Mouse (Mus musculus) midbrain, embryonic 14.5 days (tissue): Measurements from ENCODE around the gene Gmppb. TPM values are rescaled to one million over a fixed set of nuclear protein-coding genes. Genes with fewer than 3 reads are reported as not detected.

Source experiments
- ATAC-seq: fragments of 200-750 bp; cut with Nextera tagmentation; 2 replicates; pipeline ENCODE4 v1.8.0; 2017; ENCODE audit warnings: moderate number of reproducible peaks, moderate library complexity; ENCODE audit not compliant: low FRiP score, low TSS enrichment
- DNase-seq: peaks from one replicate; pipeline ENCODE4 v3.0.0-alpha.2; 2015
- H3K27ac ChIP-seq: fragments of 300-500 bp; sonication (generic); replicated peaks from 2 replicates; pipeline ENCODE4 v1.5.1; 2014; ENCODE audit warnings: mild to moderate bottlenecking, low read depth, low read length, moderate library complexity
- H3K27me3 ChIP-seq: fragments of 300-500 bp; sonication (generic); 2 replicates; pipeline ENCODE4 v1.6.1; 2014; ENCODE audit warnings: low read length, control low read depth, mixed read lengths; ENCODE audit not compliant: control insufficient read depth, insufficient read depth
- H3K36me3 ChIP-seq: fragments of 300-500 bp; sonication (generic); 2 replicates; pipeline ENCODE4 v1.6.1; 2014; ENCODE audit warnings: low read length, control low read depth; ENCODE audit not compliant: control insufficient read depth, insufficient read depth
- H3K4me1 ChIP-seq: fragments of 300-500 bp; sonication (generic); 2 replicates; pipeline ENCODE4 v1.6.1; 2014; ENCODE audit warnings: mild to moderate bottlenecking, antibody characterized with exemption, low read length, control low read depth; ENCODE audit not compliant: control insufficient read depth, insufficient read depth
- H3K4me2 ChIP-seq: fragments of 300-500 bp; sonication (generic); 2 replicates; pipeline ENCODE4 v1.6.1; 2014; ENCODE audit warnings: mild to moderate bottlenecking, low read length, moderate library complexity
- H3K4me3 ChIP-seq: fragments of 300-500 bp; sonication (generic); replicated peaks from 2 replicates; pipeline ENCODE4 v1.5.1; 2014; ENCODE audit warnings: low read depth, low read length
- H3K9ac ChIP-seq: fragments of 300-500 bp; sonication (generic); replicated peaks from 2 replicates; pipeline ENCODE4 v1.6.1; 2014; ENCODE audit warnings: mild to moderate bottlenecking, low read length, moderate library complexity
- H3K9me3 ChIP-seq: fragments of 300-500 bp; sonication (generic); 2 replicates; pipeline ENCODE4 v1.6.1; 2016; ENCODE audit warnings: low read length, control low read depth, mixed read lengths; ENCODE audit not compliant: control insufficient read depth
- WGBS: fragments of 180-500 bp; shearing (Covaris S2); extraction: QIAGEN DNeasy Blood & Tissue Kit; methylation state at CpG from one replicate; pipeline ENCODE4 v1.1.7; 2014; 5-methylcytosine and 5-hydroxymethylcytosine counted together
- polyA plus RNA-seq: library from polyadenylated mRNA; unstranded; fragments of >200 nt; fragmentation: Nextera tagmentation; extraction: Ambion mirVana; gene quantifications from 2 replicates; pipeline ENCODE4 v1.2.1, GENCODE M21; 2014

Gene Gmppb
- polyA plus RNA-seq, 1 experiment from 2014 or later = 16.7 TPM

DNA sequence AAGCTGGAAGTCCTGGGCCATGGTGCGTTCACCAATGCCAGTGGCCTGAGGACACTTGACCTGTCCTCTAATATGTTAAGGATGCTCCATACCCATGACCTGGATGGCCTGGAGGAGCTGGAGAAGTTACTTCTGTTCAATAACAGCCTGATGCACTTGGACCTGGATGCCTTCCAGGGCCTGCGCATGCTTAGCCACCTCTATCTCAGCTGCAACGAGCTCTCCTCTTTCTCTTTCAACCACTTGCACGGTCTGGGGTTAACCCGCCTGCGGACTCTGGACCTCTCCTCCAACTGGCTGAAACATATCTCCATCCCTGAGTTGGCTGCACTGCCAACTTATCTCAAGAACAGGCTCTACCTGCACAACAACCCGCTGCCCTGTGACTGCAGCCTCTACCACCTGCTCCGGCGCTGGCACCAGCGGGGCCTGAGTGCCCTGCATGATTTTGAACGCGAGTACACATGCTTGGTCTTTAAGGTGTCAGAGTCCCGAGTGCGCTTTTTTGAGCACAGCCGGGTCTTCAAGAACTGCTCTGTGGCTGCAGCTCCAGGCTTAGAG lies 4.7 kb downstream of the Gmppb start:
- DNase-seq (no peak), ATAC-seq (no peak)
- WGBS = 94% methylated on average over 15 of the region's 15 CpGs
- no peaks in the 10 kb centered on the region for H3K27me3 ChIP-seq
- H3K9ac ChIP-seq = no peak overlapping the region
- peaks cover 74% of the 10 kb centered on the region for H3K36me3 ChIP-seq
- H3K9me3 ChIP-seq = no peaks in the 10 kb centered on the region
- H3K4me1 ChIP-seq = no peaks in the 10 kb centered on the region
- no peak overlapping the region for H3K4me3 ChIP-seq
- H3K27ac ChIP-seq = no peak overlapping the region
- no peak overlapping the region for H3K4me2 ChIP-seq

- Histone ChIP-seq H3K9ac (no peak overlapping the region), H3K36me3 (peaks cover 81% of the 10 kb centered on the region), H3K4me3 (no peak overlapping the region), H3K9me3 (no peaks in the 10 kb centered on the region), H3K27me3 (no peaks in the 10 kb centered on the region), H3K27ac (no peak overlapping the region), H3K4me1 (no peaks in the 10 kb centered on the region), H3K4me2 (no peak overlapping the region)
- 91% methylated on average over 22 of the region's 22 CpGs for WGBS
- DNase-seq (no peak), ATAC-seq (no peak)
Observed at GRCm38 (mm10) chr9:108054331-108055040, 5.4 kb downstream of the Gmppb start.

- ATAC-seq = no peak
- Histone ChIP-seq H3K9ac (no peak overlapping the region), H3K27me3 (no peaks in the 10 kb centered on the region), H3K4me1 (no peaks in the 10 kb centered on the region), H3K4me3 (no peak overlapping the region), H3K27ac (no peak overlapping the region), H3K36me3 (peaks cover 87% of the 10 kb centered on the region), H3K9me3 (no peaks in the 10 kb centered on the region), H3K4me2 (no peak overlapping the region)
- WGBS = 95% methylated on average over 1 of the region's 1 CpGs
- DNase-seq = no peak
Observed at GRCm38 (mm10) chr9:108055061-108055460, 6.0 kb downstream of the Gmppb start.

- H3K27me3 ChIP-seq = no peaks in the 10 kb centered on the region
- H3K4me3 ChIP-seq = no peak overlapping the region
- no peaks in the 10 kb centered on the region for H3K4me1 ChIP-seq
- DNase-seq = no peak
- H3K27ac ChIP-seq = no peak overlapping the region
- H3K4me2 ChIP-seq = no peak overlapping the region
- H3K36me3 ChIP-seq = peaks cover 82% of the 10 kb centered on the region
- H3K9ac ChIP-seq = no peak overlapping the region
- no peak for ATAC-seq
- no peaks in the 10 kb centered on the region for H3K9me3 ChIP-seq
- WGBS = 93% methylated on average over 6 of the region's 6 CpGs
Observed at GRCm38 (mm10) chr9:108055661-108056237, 6.7 kb downstream of the Gmppb start.

DNA sequence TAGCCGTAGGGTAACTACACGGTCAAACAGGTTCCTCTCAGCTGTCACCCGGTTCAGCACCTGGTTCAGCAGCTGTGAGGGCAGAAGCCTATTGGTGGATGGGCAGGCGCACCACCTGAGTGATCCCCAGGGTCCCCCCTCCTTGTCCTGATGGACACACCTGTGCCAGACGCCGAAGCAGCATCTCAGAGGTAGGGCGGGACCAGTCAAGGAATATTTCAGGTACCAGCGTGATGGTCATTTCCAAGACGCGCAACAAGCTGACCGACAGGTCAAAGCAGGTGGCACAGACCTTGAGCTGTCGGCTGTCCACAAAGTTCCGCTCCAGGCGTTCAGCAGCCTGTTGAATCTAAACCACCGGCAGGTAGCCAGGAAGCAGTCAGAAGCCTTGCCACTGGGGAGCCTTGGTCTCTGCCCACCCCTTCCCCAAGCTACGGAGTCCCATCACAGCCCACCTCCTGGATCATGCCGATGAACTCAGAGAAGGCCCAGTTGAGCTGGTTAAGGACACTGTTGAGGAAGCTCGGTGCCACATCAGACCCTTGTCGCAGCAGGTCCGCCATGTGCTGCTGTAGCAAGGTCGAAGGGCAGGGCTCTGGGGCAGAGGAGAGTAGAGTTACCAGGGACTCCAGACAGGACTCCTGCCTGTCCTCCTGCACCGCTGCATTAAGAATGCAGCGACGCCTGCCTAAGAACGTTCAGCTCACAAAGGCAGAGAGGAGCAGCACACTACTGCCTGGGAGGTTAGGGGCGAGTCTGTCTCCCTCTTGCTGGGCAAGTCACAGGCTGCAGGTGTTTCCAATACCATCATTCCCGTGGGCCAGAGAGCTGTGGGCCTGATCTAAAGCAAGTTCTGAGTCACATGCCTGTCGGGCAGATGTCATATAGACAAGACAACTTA lies 7.6 kb downstream of the Gmppb start:
- 80% methylated on average over 28 of the region's 28 CpGs for WGBS
- H3K27ac ChIP-seq = no peak overlapping the region
- H3K9ac ChIP-seq = no peak overlapping the region
- ATAC-seq = no peak
- no peak for DNase-seq
- H3K4me2 ChIP-seq = no peak overlapping the region
- no peaks in the 10 kb centered on the region for H3K4me1 ChIP-seq
- H3K36me3 ChIP-seq = peaks cover 81% of the 10 kb centered on the region
- H3K4me3 ChIP-seq = no peak overlapping the region
- no peaks in the 10 kb centered on the region for H3K27me3 ChIP-seq
- H3K9me3 ChIP-seq = no peaks in the 10 kb centered on the region

DNA sequence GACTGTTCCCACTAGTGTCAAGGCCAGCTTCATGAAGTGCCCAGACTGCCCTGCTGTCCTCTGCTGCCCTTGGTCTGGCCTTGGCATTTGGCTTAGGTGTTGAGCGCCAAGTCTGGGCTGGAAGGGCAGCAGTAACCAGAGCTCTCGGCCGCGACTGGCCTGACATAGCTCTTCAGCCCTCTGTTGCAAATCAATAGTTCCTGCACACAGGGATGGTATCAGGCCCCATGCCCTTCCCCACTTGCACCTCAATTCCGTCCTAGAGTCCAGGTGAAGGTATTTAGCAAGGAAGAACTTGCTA lies 8.2 kb downstream of the Gmppb start:
- Histone ChIP-seq H3K36me3 (peaks cover 81% of the 10 kb centered on the region), H3K4me1 (no peaks in the 10 kb centered on the region), H3K4me2 (no peak overlapping the region), H3K9me3 (no peaks in the 10 kb centered on the region), H3K4me3 (no peak overlapping the region), H3K27me3 (no peaks in the 10 kb centered on the region), H3K27ac (no peak overlapping the region), H3K9ac (no peak overlapping the region)
- DNase-seq (no peak), ATAC-seq (no peak)
- 91% methylated on average over 5 of the region's 5 CpGs for WGBS

DNA sequence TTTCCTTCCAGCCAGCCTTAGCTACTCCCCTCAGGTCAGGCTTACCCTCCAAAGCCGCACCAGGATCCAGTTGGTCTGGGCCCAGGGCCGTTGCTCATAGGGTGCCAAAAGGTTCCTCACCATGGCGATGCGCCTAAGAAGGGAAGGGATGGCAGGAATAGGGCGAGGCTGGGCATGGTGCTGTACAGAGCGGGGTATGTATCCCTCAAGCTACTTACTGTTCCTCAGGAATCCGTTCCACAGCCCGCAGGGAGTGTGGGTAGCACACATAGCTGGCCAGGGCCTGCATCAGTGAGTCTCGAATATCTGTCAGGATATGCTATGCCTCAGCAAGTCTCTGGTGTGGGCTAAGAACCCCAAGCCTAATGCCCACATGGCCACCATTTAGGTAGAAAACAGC lies 9.2 kb downstream of the Gmppb start:
- ATAC-seq (no peak), DNase-seq (no peak)
- no peaks in the 10 kb centered on the region for H3K9me3 ChIP-seq
- H3K36me3 ChIP-seq = peaks cover 91% of the 10 kb centered on the region
- H3K4me2 ChIP-seq = no peak overlapping the region
- H3K4me1 ChIP-seq = no peaks in the 10 kb centered on the region
- no peaks in the 10 kb centered on the region for H3K27me3 ChIP-seq
- 98% methylated on average over 9 of the region's 9 CpGs for WGBS
- no peak overlapping the region for H3K9ac ChIP-seq
- no peak overlapping the region for H3K27ac ChIP-seq
- no peak overlapping the region for H3K4me3 ChIP-seq

GRCm38 (mm10) chr9:108062142-108062541 lies 13.1 kb downstream of the Gmppb start:
- ATAC-seq = no peak

More at GRCm38 (mm10) chr9:108062142-108062541, 13.1 kb downstream of the Gmppb start:
- Histone ChIP-seq H3K27ac (no peak overlapping the region), H3K9me3 (no peaks in the 10 kb centered on the region), H3K27me3 (no peaks in the 10 kb centered on the region), H3K4me2 (no peak overlapping the region), H3K4me1 (no peaks in the 10 kb centered on the region), H3K9ac (no peak overlapping the region), H3K36me3 (peaks cover 70% of the 10 kb centered on the region), H3K4me3 (no peak overlapping the region)
- no peak for DNase-seq
- 77% methylated on average over 3 of the region's 3 CpGs for WGBS
